Mouse (Mus musculus) heart, postnatal 4 days (tissue): ENCODE results near the gene Sept7. TPM values are rescaled to one million over a fixed set of nuclear protein-coding genes. Genes with fewer than 3 reads are reported as not detected.

Experiments
- total RNA-seq, 2 experiments: library from RNA; stranded (reverse); gene quantifications; 2 replicates each; pipeline ENCODE4 v1.2.3; 2021

Sept7 gene
- total RNA-seq, 2 experiments from 2014 or later: 202 to 208 TPM

Other genes with a start within 250 kb of the Sept7 start
- not detected for gene Gm10181, start 163.0 kb upstream of the Sept7 start, total RNA-seq
- 10 to 100 TPM; 38.8 to 39.9 TPM for gene Herpud2, start 100.6 kb upstream of the Sept7 start, total RNA-seq
- 10 to 100 TPM; 20.8 TPM for gene Eepd1, start 229.1 kb downstream of the Sept7 start, total RNA-seq